Mouse (Mus musculus): ENCODE measurements around the gene Htr2b. TPM values are rescaled to one million over a fixed set of nuclear protein-coding genes. Genes with fewer than 3 reads are reported as not detected.

Htr2b gene
- under 1 TPM; 0.20 to 0.22 TPM for total RNA-seq (2021)
- long read RNA-seq, experiment 1, result 0 reads
- long read RNA-seq, experiment 2, result 0 reads

DNA sequence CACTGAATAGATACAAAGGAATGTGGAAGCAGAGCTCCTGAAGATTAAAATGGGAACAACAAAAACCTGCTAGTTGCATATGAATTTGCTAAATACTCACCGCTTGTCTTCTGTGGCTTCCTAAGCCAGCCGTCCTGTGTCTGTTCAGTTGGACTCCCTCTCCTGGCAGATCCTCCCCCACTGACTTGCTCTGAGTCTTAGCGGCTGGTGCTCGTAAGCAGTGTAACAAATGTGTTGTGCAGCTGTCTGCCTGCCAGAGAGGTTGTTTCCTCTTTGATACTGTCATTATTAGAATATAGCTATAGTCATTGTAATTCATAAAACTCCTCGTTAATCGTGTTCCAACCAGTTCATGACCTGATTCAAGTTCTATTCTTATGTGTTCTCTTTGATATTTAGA, at the start of gene Htr2b:
TSS of gene Htr2b (minus strand) at position 192 of the 400 bp plus-strand sequence.
- DNase-seq (ENCODE audit: low spot score in 2 of 2), result no peak

DNA sequence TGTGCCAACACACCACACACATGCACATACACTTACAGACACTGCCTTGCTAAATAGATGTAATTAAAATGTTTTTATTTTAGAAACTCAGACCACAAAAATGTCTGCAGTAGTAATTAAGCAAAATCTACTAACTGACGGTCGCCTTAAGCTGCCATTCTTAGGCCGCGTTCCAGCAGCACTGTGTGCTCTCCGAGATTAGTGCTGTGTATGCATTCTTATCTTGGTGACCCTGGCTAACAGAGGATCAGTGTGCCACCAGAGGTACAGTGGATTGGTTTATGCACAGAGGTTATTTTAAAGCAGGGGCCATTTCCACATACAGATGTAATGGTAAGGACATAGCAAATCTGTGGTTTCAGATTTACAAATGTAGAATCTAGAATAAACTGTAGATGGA, 49.3 kb upstream of the Htr2b start:
- DNase-seq (ENCODE audit: low spot score in 2 of 2), result no peak

DNA sequence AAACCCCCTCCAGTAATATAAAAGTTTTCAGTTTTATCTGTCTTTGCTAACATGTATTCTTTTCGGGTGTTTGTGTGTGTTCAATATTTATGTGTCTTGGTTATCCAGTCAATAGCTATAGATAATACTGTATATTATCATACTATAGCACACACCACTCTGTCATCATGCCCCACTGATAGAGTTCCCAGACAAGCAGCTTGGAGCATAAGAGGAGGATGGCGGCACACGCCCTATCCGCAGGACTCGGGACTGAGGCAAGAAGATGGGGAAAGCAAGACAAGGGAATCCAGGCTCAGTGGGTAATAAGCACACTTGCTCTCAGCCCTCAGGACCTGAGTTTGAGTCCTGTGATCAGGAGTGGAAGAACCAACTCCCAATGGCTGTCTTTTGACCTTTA, 48.7 kb upstream of the Htr2b start:
- no peak for DNase-seq (ENCODE audit: low spot score in 2 of 2)

DNA sequence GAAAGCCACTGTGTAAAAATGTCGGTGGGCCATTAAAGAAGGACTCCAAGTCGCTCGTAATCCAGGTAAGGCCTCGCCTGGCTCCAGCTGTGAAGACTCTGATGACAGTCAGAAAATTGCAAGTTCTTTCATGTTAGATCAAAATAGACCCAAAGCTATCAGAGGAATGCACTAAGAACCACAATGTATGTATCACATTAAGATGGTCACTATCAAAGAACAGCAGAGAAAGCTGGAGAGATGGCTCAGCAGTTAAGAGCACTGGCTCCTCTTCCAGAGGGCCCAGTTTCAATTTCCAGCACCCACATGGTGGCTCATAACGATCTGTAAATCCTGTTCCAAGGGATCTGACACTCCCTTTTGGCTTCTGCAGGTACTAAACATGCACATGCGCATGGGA, 48.3 kb upstream of the Htr2b start:
- no peak for DNase-seq (ENCODE audit: low spot score in 2 of 2)

DNA sequence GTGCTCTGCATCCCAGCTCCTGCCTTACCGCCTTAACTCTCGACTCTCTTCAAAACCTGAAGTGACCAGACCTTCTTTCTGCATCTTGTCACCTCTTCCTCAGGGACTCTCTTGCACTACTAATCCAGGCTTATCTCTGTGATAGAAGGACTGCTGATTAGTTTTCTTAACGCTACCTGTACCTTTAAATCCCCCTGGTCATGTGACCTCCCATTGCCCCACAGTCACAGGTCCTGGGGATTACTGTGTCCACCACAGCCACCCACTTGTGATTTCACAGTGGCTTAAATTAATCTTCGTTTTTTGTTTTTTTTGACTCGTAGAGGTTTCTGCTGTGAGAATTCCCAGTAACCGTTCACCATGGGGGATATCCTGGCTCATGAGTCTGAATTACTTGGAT, 44.8 kb upstream of the Htr2b start:
- DNase-seq (ENCODE audit: low spot score in 2 of 2), result no peak

DNA sequence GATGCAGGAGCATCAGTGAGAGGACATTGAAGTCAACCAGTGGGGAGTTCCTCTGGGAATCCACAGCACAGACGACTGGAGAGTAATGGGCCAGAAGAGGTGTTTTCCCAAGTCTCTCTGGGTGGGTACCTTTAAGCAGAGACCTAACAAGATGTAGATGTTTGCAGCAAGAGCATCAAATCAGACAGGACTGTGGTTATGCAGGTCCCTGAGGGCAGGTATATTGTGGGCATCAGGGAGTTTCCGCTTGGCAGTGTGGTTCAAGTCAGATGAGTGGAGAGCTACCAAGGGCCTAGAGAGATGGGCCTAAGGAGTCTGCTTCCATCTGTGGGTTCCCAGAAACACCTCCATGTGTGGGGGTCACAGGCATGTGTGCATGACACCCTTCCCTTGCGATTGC, 44.3 kb upstream of the Htr2b start:
- no peak for DNase-seq (ENCODE audit: low spot score in 2 of 2)

DNA sequence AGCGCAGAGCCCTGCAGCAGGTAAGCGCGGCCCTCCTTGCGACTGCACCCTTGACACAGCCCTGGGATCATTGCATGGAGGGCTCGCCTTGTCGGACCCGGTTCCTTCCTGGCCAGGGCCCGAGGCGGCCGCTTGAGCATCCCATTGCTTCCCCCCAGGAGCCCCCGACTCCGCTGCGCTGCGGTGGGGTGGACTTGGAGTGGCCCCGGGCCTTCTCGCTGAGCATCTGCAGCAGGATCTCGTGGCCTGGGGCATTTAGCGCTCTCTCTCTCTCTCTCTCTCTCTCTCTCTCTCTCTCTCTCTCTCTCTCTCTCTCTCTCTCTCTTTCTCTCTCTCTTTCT, 43.0 kb upstream of the Htr2b start:
- no peak for DNase-seq (ENCODE audit: low spot score in 2 of 2)

DNA sequence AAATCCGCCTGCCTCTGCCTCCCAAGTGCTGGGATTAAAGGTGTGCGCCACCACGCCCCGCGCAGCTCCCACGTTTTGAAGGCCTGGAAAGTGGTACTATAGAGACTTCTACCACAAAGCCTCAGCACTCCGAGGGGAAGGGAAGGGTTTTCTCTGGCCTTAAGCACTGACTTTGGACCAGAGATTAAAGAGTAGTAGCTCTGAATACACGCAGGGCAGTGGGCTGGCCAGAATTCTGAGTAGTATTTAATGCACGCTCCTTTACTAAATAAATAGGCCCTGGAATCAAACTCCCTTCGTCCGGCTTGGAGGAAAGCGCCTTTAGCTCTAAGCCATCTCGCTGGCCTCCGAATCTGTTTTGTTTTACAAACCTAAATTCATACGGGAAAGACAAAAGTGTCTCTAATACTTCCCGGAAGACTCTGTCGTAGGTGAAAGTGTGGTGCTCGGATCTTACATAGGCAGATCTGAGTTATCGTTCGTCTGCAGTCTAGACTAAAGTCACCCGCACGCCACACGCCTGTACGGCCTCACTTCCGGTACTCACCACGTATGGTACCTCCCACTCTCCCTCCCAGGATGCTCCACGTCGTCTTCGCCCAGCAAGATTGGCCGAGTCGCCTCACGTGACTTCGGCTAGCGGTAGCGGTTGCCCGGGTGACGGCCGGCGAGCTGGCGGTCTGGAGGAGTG, 42.5 kb upstream of the Htr2b start, which contains the start of gene Armc9:
TSS of gene Armc9 (plus strand) at position 648 of the 691 bp plus-strand sequence.
- peak; percentile 87 to 89 for DNase-seq (ENCODE audit: low spot score in 2 of 2)

DNA sequence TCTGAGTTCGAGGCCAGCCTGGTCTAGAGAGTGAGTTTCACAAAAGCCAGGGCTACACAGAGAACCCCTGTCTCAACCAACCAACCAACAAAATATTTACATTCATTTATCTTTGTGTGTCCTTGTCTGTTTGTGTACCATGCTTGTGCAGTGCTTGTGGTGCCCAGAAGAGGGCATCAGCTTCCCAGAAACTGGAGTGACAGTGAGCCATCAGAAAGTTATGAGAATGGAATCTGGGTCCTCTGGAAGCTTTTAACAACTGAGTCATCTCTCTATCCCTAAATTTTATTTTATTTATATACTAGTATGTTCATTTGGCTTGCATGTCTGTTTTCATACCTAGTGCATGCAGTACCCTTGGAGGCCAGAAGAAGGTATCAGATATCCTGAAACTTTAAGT, 40.8 kb upstream of the Htr2b start:
- DNase-seq (ENCODE audit: low spot score in 2 of 2), result no peak

DNA sequence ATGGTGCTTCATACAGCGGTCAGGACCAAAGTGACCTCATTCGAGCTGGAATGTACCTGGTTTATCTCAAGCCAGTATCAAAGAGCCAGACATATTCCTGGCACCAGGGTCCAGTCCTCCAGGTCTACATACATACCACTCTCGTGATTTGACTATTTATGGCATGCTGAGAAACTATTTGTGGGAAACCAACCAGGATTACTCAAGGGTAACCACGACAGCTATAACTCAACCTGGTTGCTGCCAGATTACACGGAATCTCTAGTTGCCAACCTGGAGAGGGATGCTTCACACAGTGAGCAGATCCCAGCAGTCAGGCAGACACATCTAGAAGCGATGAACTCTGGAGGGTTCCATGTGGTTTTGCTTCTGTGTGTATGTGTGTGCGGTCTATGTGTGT, 39.6 kb upstream of the Htr2b start:
- no peak for DNase-seq (ENCODE audit: low spot score in 2 of 2)

DNA sequence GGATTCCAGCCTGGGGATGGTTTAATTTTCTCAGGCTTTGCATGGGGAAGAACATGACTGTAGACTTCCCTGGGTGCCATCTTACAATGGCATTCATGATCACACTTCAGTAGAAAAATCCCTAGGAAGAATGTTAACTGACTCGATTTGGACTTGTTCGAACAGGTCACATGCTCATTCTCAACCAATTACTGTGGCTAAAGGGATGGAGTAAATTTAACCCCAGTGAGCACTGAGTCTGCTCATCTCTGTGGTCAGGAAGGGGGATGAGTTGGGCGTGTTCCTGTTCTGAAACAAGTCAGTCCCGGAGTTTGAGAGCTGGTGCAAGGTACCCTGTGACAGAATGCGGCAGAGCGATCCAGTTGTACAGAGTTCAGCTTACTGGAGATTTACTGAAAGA, 39.2 kb upstream of the Htr2b start:
- DNase-seq (ENCODE audit: low spot score in 2 of 2), result no peak

DNA sequence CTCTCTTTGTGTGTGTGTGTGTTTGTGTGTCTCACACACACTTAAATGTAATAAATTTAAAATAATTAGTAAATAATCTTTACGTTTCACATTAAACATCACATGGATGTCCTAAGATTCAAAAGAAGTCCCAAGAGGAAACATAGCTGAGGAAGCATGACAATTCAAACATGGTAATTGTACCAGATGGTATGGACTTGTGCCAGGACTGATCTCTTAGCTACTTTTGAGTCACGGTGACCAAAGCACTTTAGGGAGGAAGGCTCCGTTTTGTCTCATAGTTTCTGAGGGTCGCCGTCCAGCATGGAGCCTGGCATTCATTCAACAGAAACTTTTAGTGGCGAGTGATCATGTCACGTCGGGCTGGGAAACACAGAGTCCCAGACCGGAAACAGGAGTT, 36.4 kb upstream of the Htr2b start:
- DNase-seq (ENCODE audit: low spot score in 2 of 2), result no peak

DNA sequence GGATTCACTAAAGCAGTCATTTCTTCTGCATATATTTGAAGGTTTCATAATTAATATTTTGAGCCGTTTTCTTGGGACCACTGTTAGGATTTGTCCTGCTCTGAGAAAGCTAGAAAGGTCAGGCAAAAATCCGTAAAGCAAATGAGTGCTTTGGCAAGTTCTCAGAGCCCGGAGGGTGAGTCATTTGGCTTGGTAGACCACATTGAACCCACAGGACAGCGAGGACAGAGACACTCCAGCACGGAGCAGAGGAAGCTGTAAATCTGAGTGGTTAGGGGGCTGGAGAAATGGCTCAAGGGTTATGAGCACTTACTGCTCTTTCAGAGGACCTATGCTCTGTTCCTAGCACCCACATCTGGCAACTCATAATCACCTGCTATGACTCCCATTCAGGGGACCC, 35.8 kb upstream of the Htr2b start:
- DNase-seq (ENCODE audit: low spot score in 2 of 2), result peak in 1 of 2 experiments; percentile 27

DNA sequence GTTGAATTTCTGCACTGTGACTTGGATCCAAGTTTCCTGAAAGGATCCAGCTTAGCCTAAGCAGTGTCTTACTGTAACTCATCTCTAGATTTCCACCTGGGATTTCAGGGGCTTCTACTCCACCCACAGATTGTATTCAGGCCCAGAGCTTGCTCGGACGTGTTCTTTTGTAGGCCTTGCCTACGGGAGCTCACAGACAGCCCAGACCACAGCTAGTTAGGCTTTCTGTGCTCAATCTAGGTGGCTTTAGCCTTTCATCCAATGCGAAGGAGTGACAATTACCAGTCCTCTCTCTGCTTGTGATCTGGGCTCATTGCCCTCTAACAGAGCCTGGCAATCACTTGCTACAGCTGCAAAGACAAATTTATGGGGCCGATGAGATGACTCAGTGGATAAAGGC, 34.5 kb upstream of the Htr2b start:
- DNase-seq (ENCODE audit: low spot score in 2 of 2), result no peak

DNA sequence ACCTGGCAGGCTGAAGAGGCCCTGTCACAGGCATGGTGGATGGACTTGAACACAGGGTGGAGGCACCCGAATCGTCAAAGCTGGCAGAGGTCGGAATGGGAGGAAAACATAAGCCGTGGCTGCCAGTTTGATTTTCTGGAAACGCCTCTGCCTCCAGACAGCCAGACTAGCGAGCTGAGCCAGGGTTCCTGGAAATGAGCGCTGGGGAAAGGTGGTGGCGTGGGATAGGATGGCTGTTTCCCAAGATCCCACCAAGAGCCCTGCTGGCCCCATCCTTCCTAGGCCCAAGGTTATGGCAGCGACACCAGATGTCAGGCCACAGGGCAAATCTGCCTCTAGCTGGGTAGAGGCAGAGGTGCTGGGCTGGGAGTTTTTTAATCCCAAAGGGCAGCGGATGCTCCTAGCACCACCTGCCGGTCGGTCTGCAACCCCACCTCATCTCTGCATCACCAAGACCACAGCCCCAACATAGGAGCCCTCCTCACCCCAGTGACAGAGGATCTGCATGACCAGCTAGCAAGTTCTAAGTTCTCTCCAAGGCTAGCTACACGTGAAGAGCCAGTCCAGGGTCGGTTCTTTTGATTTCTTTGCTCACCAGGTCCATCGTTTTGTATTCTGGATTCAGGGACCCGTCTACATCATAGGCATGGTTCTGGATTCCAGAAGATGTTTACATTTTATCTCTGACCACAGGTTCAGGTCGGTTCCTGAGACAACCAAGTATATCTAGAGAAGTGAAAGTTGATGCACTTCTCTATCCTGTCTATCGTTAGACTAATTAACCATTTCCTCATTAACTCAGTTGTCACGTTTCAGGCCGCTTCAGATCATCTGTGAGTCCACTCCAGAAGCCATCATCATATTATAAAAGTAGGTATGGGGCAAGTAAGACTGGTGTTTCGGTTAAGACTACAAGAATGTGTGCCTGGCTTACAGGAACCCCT, 32.5 kb upstream of the Htr2b start:
- DNase-seq (ENCODE audit: low spot score in 2 of 2), result no peak

DNA sequence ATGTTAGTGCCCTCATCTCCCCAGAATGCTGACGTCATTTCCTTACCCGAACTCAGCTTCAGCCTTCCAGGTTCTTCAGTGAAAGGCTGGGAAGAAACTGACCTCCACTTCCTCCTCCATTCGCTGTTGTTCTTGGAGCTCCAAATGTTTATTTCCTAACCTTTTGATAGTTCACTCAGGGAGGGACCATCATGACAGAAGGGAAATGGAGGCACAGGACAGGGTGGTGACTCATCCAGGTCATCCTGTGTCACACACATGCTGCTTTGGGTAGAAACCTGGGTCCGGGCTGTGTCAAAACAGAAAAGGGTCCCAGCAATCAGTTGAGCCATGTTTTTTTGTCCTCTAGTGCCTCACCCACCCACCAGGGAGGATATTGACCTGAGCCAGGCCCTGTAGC, 31.4 kb upstream of the Htr2b start:
- DNase-seq (ENCODE audit: low spot score in 2 of 2), result no peak

DNA sequence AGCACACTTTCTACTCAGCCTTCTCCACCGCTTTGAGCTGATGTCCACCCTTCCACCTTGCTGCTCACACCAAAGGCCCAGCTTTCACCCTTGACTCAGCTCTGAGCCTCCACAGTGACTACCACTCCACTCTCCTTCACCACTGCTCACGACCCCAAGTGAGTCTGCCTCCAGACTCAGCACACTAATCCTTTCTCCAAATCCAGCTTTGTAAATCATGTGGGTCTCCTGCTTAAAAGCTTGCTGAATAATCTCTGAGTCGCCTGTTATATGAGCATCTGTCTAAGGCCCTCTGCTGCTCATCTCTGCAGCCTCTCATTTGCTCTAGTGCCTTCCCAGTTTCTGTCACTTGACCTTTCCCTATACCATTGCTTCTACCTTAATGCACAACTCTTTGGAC, 29.3 kb upstream of the Htr2b start:
- no peak for DNase-seq (ENCODE audit: low spot score in 2 of 2)

DNA sequence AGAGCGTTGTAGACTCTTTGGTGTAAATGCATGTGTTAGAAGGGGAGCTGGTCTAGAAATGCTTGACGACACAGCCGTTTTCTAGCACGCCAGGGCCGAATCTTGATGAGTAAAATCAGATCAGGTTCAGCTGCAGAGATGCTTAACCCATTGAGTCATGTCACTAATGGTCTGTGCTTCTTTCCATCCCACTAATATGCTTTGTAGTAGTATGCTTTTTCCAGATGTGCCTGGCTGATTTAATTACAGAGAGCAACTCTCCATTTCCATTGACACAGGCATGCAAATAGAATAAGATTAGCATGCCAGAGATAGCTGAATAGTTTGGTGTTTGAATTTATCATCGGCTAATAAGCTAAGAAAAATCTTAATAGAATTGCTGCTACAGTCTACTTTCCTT, 23.5 kb upstream of the Htr2b start:
- DNase-seq (ENCODE audit: low spot score in 2 of 2), result no peak

DNA sequence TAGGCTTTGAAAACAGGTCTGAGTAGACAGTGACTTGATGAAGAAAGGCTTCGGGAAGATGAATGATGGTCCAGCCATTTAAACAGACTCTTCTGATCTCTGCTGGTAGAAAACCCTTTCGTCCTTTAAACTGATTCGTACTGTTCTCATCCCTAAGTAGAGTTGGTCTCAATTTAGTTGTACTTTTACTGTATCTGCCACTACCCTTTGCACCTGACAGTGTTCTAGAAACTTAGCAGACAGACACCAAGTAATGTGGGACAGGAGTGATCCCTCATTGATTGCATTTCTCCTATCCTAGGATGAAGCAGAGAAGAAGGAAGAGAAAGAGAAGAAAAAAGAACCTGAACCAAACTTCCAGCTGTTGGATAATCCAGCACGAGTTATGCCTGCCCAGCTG, 21.6 kb upstream of the Htr2b start, which contains the start of gene Gm21972:
TSS of gene Gm21972 (plus strand) at position 301 of the 400 bp plus-strand sequence.
- DNase-seq (ENCODE audit: low spot score in 2 of 2), result no peak

DNA sequence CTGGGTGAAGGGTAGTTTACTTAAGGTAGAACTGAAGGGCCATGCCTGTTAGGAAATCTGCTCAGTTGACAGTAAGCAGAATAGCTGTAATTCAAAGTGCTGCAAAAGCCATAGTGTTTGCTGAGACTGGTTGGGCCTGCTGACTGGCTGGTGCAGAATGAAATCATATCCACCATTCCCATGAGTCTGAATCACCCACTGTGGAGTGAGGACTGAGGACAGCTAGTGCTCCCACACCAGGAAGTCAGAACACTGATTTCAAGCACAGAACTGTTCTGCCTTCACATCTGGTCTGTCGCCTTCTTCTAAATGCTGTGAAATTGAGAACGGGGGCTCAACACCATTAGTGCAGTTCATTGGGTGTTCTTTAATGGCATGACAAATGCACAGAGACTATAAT, 14.3 kb upstream of the Htr2b start:
- no peak for DNase-seq (ENCODE audit: low spot score in 2 of 2)

DNA sequence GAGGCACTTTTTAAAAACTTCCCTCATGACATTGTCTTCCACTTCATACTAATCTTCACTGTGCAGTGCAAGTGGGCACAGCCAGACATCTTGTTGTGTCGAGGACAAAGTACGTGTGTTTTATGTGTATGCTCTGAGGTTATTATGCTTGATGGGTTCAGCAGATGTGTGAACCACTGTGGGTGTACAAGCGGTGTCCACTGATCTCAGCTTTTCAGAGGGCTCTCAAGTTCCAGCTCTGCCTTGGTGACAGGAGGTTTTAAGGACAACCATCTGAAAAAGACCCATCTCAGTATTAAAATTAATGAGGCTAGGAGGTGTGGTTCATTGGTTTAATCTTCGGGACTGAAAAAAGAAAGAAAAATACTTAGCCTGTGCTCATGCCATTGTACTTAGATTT, 7.8 kb upstream of the Htr2b start:
- no peak for DNase-seq (ENCODE audit: low spot score in 2 of 2)

DNA sequence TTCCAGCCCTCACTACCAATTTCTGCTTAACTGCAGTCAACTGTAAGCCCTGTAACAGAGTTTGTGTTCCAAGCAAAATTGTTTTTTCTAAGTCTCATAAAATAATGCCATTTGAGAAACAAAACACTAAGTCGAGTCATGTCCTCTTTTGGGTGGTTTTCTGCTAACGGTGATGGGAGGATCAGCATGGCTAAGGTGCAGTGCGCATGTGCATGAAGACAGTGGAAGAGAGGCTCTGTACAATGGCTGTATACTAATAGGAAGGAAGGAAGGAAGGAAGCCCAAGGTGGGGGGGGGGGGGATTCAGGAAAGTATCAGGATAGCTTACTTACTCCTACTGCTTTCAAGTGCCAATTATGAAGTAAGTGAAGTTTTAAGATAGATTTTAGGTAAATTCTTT, 2.4 kb upstream of the Htr2b start:
- no peak for DNase-seq (ENCODE audit: low spot score in 2 of 2)

Measured in adrenal gland, adult 18-20 months (tissue).